13 mouse cellular contexts compared by ENCODE assay signal in the genomic region with DNA sequence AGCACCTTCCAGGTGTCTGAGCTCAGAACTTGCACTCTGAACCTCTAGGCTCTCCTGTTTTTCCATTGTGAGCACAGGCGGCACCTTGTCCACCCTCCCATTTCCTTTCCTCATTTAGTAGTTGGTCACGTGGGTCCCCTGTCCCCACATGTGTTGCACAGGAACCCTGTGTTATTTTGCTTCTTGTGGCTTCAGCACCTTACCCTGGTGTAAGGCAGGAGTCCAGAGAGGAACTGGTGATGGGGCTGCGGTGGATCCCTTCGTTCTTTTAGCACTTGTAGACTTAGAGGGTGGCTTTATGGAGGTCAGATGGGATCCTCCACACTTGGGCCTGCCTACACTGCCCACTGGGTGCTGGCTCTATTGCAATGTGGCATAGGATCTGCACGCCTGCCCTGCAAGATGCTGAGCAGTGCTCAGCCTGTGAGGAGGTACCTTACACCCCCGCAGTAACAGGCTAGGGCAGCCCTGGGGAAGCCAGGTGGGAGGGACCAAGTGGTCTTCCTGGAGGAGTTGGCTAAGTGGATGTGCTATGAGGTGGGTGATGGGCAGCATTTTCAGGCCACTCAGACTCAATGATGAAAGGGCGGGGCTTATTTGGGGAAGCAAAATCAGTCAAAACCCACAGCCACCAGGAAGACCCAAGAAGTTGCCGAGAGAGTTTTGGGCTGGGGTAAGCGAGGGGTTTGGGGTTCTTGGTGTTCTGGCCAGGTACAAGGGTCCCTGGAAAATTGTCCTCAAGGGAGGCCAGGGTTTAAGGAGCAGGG. TPM values are rescaled to one million over a fixed set of nuclear protein-coding genes. Genes with fewer than 3 reads are reported as not detected.
DNase-seq lines count a peak whose midpoint lies in the region; TF ChIP-seq lines count a peak whose summit lies in the region.
"Had no signal": no experiment of that assay in that cellular context is flagged by ENCODE, and none has a peak within 500 bp of the region (broad histone marks: within the 10 kb centered on the region; RNA-seq: fewer than 3 reads in every experiment).

No protein-coding gene starts in this region.

- TF ChIP-seq POLR2A in bone marrow macrophage, adult 2 months (IDR thresholded peaks at IDR 0.05; ENCODE audit: borderline replicate concordance, low read depth, low read length), result peak; percentile 85

- H3K27ac ChIP-seq in bone marrow macrophage, adult 2 months (ENCODE audit: insufficient read depth, low read depth, low read length), result peak overlapping the region; percentile 82
- no peak overlapping the region for H3K27ac ChIP-seq in forebrain, embryonic 10.5 days
- H3K27ac ChIP-seq: lung, embryonic 15.5 days; neural tube, embryonic 13.5 days had no signal

- no peak for TF ChIP-seq CTCF in bone marrow macrophage, adult 2 months (IDR thresholded peaks at IDR 0.05; ENCODE audit: low read depth, low read length)

- DNase-seq in lung, adult 18-20 months, result peak; percentile 45 to 57
- DNase-seq in lung, postnatal 14 days, result no peak
- peak; percentile 70 for DNase-seq in lung, postnatal 25 days (ENCODE audit: low spot score)
- DNase-seq in spleen, postnatal 4 days (ENCODE audit: low spot score in 2 of 2), result peak; percentile 58 to 75
- DNase-seq in left cerebral cortex, postnatal 25 days (ENCODE audit: low spot score in 2 of 2), result no peak
- no peak for DNase-seq in layer of hippocampus, adult 9-10 months (ENCODE audit: low spot score)
- no peak for DNase-seq in forebrain, embryonic 10.5 days (ENCODE audit: extremely low spot score, low spot score)
- DNase-seq: adrenal gland, postnatal 36 days; heart, postnatal 4 days; kidney, postnatal 36 days had no signal

- H3K9me3 ChIP-seq in forebrain, embryonic 10.5 days, result no peaks in the 10 kb centered on the region
- H3K9me3 ChIP-seq: lung, embryonic 15.5 days; neural tube, embryonic 13.5 days had no signal

- peak overlapping the region; percentile 84 for H3K4me3 ChIP-seq in bone marrow macrophage, adult 2 months (ENCODE audit: insufficient read depth, low read length)
- H3K4me3 ChIP-seq in forebrain, embryonic 10.5 days, result no peak overlapping the region
- H3K4me3 ChIP-seq: lung, embryonic 15.5 days; neural tube, embryonic 13.5 days had no signal

- H3K36me3 ChIP-seq in forebrain, embryonic 10.5 days (replicated peaks), result no peaks in the 10 kb centered on the region
- H3K36me3 ChIP-seq: lung, embryonic 15.5 days; neural tube, embryonic 13.5 days had no signal

- no peaks in the 10 kb centered on the region for H3K27me3 ChIP-seq in forebrain, embryonic 10.5 days (ENCODE audit: poor library complexity, severe bottlenecking)
- H3K27me3 ChIP-seq: lung, embryonic 15.5 days; neural tube, embryonic 13.5 days had no signal

- H3K4me1 ChIP-seq in bone marrow macrophage, adult 2 months (ENCODE audit: control insufficient read depth, insufficient read depth, low read length), result peaks cover 73% of the 10 kb centered on the region
- H3K4me1 ChIP-seq in forebrain, embryonic 10.5 days, result peaks cover 12% of the 10 kb centered on the region; the same call in 1 of the 2 replicates
- H3K4me1 ChIP-seq: neural tube, embryonic 13.5 days had no signal

- WGBS in forebrain, embryonic 10.5 days, result 92% methylated on average over 9 of the region's 9 CpGs

- intact Hi-C loops in left cerebral cortex, postnatal 25 days (cut with DNase I), result no loop called here

RNA-seq across cellular contexts. Expression of gene Adcy7, which starts 21.6 kb away (rescaled TPM):
- 145 and 146 TPM in 2 replicates for polyA plus RNA-seq in bone marrow macrophage, adult 2 months (2012; ENCODE audit: insufficient read depth, insufficient read length, missing spikeins)
- total RNA-seq in left cerebral cortex, postnatal 25 days (2021), result 1 to 10 TPM; 3.5 to 5.2 TPM
- 3.1 and 4.0 TPM in 2 replicates for polyA plus RNA-seq in forebrain, embryonic 10.5 days (2016; fragmentation: Nextera tagmentation; extraction: Ambion mirVana)

Comparison
In these comparisons a context has a peak if more than half of its experiments do, and no peak if none do; other contexts are left out.
1. DNase-seq: peak in lung, adult 18-20 months (2 of 2), lung, postnatal 25 days (single experiment) and spleen, postnatal 4 days (2 of 2); none in lung, postnatal 14 days (single experiment), left cerebral cortex, postnatal 25 days (0 of 2), layer of hippocampus, adult 9-10 months (single experiment) and forebrain, embryonic 10.5 days (single experiment).
2. RNA of gene Adcy7, which starts 21.6 kb away (polyA plus RNA-seq): 145 to 146 TPM in bone marrow macrophage, adult 2 months; 3.1 to 4.0 TPM in forebrain, embryonic 10.5 days; every median in the first group is over 10 times any median in the second.